Mouse (Mus musculus) heart, embryonic 15.5 days (tissue): ENCODE measurements around the gene Pgpep1l. TPM values are rescaled to one million over a fixed set of nuclear protein-coding genes. Genes with fewer than 3 reads are reported as not detected.
A peak's percentile ranks its signal among the peaks of the same experiment; 100 is the strongest.
"Not testable (repeated sequence)": the region's sequence is repeated elsewhere in the genome, so short reads cannot be mapped to it uniquely, and the experiment has no call there.

Experiments used
- ATAC-seq: fragments of 200-750 bp; cut with Nextera tagmentation; replicated peaks from 2 replicates; pipeline ENCODE4 v1.8.0; 2017; ENCODE audit warnings: low read depth, moderate TSS enrichment; ENCODE audit not compliant: insufficient number of reproducible peaks, insufficient read depth, low FRiP score
- H3K27ac ChIP-seq: fragments of 300-500 bp; sonication (generic); 2 replicates; pipeline ENCODE4 v1.5.1; 2015; ENCODE audit warnings: mild to moderate bottlenecking, inconsistent platforms
- H3K27me3 ChIP-seq: fragments of 300-500 bp; sonication (generic); 2 replicates; pipeline ENCODE4 v1.6.1; 2015; ENCODE audit warnings: inconsistent platforms
- H3K36me3 ChIP-seq: fragments of 300-500 bp; sonication (generic); 2 replicates; pipeline ENCODE4 v1.6.1; 2015; ENCODE audit warnings: mild to moderate bottlenecking, inconsistent platforms
- H3K4me1 ChIP-seq: fragments of 300-500 bp; sonication (generic); replicated peaks from 2 replicates; pipeline ENCODE4 v1.6.1; 2015; ENCODE audit warnings: inconsistent platforms
- H3K4me2 ChIP-seq: fragments of 300-500 bp; sonication (generic); 2 replicates; pipeline ENCODE4 v1.6.1; 2015; ENCODE audit warnings: inconsistent platforms, mild to moderate bottlenecking, moderate library complexity
- H3K4me3 ChIP-seq: fragments of 300-500 bp; sonication (generic); 2 replicates; pipeline ENCODE4 v1.5.1; 2015; ENCODE audit warnings: mild to moderate bottlenecking, inconsistent platforms
- H3K9ac ChIP-seq: fragments of 300-500 bp; sonication (generic); 2 replicates; pipeline ENCODE4 v1.6.1; 2015; ENCODE audit warnings: mild to moderate bottlenecking, inconsistent platforms
- H3K9me3 ChIP-seq: fragments of 300-500 bp; sonication (generic); replicated peaks from 2 replicates; pipeline ENCODE4 v1.6.1; 2016; ENCODE audit warnings: inconsistent platforms
- WGBS: fragments of 180-500 bp; shearing (Covaris S2); methylation state at CpG from one replicate; pipeline ENCODE4 v1.1.7; 2015; ENCODE audit warnings: mixed read lengths; 5-methylcytosine and 5-hydroxymethylcytosine counted together
- polyA plus RNA-seq: library from polyadenylated mRNA; unstranded; fragments of >200 nt; fragmentation: Nextera tagmentation; extraction: Ambion mirVana; gene quantifications from 2 replicates; pipeline ENCODE4 v1.2.1, GENCODE M21; 2015

Pgpep1l gene
- polyA plus RNA-seq, 1 experiment from 2014 or later: 0.25 TPM

DNA sequence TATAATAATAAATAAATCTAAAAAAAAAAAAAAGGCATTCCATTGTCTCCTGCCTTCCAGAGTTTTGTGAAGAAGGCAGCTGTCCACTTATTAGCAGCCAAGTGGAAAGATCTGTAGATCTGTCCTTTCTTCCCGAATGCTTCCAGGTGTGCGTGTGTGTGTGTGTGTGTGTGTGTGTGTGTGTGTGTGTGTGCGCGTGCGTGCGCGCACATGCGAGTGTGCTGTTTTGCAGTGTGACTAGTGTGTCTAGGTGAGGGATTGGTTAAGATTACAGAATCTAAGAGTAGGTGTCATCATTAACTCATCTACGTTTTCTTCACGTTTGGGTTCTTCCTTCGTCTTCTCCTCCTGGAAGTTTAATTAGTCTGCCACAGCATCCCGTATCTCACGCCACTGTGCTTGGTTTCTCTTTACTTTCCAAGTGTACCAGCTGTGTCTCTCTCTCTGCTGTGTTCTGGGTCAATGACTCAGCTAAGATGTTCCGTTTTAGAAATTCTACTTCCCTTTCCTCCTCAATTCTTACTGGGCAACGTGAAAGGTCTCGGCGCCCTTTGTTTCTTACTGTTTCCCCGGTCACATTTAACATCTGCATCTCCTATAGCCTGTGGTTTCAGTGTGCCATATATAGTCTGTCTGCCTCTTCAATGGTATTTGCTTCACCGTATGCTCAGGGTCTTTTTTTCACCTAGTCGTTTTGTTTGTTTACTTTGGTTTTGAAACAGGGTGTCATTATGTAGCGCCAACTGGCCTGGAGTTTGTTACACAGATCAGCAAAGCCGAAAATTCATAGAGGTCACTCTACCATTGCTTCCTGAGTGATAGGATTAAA lies 18.5 kb upstream of the Pgpep1l start:
- Histone ChIP-seq H3K27ac (no peak overlapping the region), H3K4me3 (no peak overlapping the region), H3K4me2 (peak overlapping the region; percentile 16; the same call in 1 of the 2 replicates), H3K27me3 (no peaks in the 10 kb centered on the region), H3K9ac (no peak overlapping the region), H3K36me3 (no peaks in the 10 kb centered on the region), H3K9me3 (no peaks in the 10 kb centered on the region), H3K4me1 (no peaks in the 10 kb centered on the region; the same call in 1 of the 2 replicates)
- 78% methylated on average over 22 of the region's 22 CpGs for WGBS
- ATAC-seq: no peak

DNA sequence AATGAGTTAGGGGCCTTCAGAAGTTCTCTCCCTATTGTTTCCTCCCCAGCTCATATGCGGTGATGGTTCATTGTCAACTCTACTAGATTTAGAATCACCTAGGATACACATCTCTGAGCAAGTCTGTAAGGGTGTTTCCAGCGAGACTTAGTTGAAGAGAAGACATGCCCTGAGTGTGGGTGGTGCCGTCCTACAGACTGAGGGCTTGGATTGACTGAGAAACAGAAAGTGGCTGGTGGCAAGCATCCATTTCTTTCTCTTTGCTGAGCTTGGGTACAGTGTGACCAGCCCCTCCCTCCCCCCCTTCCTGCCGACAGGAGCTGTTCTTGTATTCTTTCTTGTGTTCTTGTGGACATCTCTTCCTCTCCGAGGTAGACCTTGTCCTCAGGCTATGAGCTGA lies 17.3 kb upstream of the Pgpep1l start:
- WGBS: 73% methylated on average over 5 of the region's 5 CpGs
- Histone ChIP-seq H3K4me1 (peaks cover 2% of the 10 kb centered on the region), H3K9me3 (no peaks in the 10 kb centered on the region), H3K27ac (no peak overlapping the region), H3K4me3 (no peak overlapping the region), H3K4me2 (no peak overlapping the region), H3K27me3 (0 out of 2 replicates have a peak, but pooled peaks cover 3% of the 10 kb centered on the region), H3K9ac (no peak overlapping the region), H3K36me3 (no peaks in the 10 kb centered on the region)
- ATAC-seq: no peak

GRCm38 (mm10) chr7:68280352-68280869 lies 16.4 kb upstream of the Pgpep1l start:
- Histone ChIP-seq H3K27me3 (0 out of 2 replicates have a peak, but pooled peaks cover 5% of the 10 kb centered on the region), H3K4me3 (no peak overlapping the region; the same call in 1 of the 2 replicates), H3K27ac (no peak overlapping the region; the same call in 1 of the 2 replicates), H3K9ac (no peak overlapping the region), H3K36me3 (no peaks in the 10 kb centered on the region), H3K9me3 (no peaks in the 10 kb centered on the region), H3K4me2 (no peak overlapping the region), H3K4me1 (peaks cover 12% of the 10 kb centered on the region)
- ATAC-seq: no peak
- 76% methylated on average over 19 of the region's 19 CpGs for WGBS

GRCm38 (mm10) chr7:68279481-68279880 lies 15.4 kb upstream of the Pgpep1l start:
- 0 out of 2 replicates have a peak, but pooled peaks cover 6% of the 10 kb centered on the region for H3K27me3 ChIP-seq
- H3K4me1 ChIP-seq: peaks cover 12% of the 10 kb centered on the region
- ATAC-seq: no peak
- H3K4me2 ChIP-seq: no peak overlapping the region
- no peaks in the 10 kb centered on the region for H3K9me3 ChIP-seq
- H3K4me3 ChIP-seq: peak overlapping the region; percentile 4; the same call in 1 of the 2 replicates
- H3K9ac ChIP-seq: no peak overlapping the region
- 85% methylated on average over 7 of the region's 7 CpGs for WGBS
- H3K27ac ChIP-seq: no peak overlapping the region; the same call in 1 of the 2 replicates
- no peaks in the 10 kb centered on the region for H3K36me3 ChIP-seq

DNA sequence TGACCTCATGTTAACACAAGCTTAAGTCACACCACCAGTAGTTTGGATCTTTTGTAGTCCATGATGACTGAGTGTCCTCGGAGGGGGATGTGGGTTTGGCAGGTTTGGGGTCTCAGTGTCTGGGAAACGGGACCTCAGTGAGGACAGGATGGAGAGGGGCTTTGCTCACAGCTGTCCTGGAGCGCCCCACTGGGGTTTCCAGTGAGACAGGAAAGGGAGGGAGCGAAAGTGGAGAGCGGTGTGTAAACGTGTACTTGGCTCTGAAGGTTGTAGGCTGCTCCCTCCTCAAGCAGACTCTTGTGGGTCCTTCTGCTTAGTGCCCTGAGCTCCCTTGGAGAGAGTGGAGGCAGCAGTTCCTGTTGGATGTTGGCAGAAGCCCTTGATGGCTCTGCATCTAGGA lies 14.9 kb upstream of the Pgpep1l start:
- H3K27ac ChIP-seq: no peak overlapping the region; the same call in 1 of the 2 replicates
- H3K9ac ChIP-seq: no peak overlapping the region
- WGBS: 67% methylated on average over 6 of the region's 6 CpGs
- H3K4me1 ChIP-seq: peaks cover 12% of the 10 kb centered on the region
- H3K27me3 ChIP-seq: peaks cover 10% of the 10 kb centered on the region; the same call in 1 of the 2 replicates
- no peaks in the 10 kb centered on the region for H3K36me3 ChIP-seq
- H3K9me3 ChIP-seq: no peaks in the 10 kb centered on the region
- no peak overlapping the region for H3K4me2 ChIP-seq
- peak overlapping the region; percentile 4; the same call in 1 of the 2 replicates for H3K4me3 ChIP-seq
- ATAC-seq: no peak

GRCm38 (mm10) chr7:68278385-68278784 lies 14.4 kb upstream of the Pgpep1l start:
- peaks cover 12% of the 10 kb centered on the region for H3K4me1 ChIP-seq
- H3K9ac ChIP-seq: no peak overlapping the region
- no peaks in the 10 kb centered on the region for H3K9me3 ChIP-seq
- 92% methylated on average over 6 of the region's 6 CpGs for WGBS
- peak overlapping the region; percentile 31; the same call in 1 of the 2 replicates for H3K27ac ChIP-seq
- H3K27me3 ChIP-seq: peaks cover 10% of the 10 kb centered on the region; the same call in 1 of the 2 replicates
- no peak for ATAC-seq
- H3K4me3 ChIP-seq: peak overlapping the region; percentile 15; the same call in 1 of the 2 replicates
- no peaks in the 10 kb centered on the region for H3K36me3 ChIP-seq
- H3K4me2 ChIP-seq: no peak overlapping the region

DNA sequence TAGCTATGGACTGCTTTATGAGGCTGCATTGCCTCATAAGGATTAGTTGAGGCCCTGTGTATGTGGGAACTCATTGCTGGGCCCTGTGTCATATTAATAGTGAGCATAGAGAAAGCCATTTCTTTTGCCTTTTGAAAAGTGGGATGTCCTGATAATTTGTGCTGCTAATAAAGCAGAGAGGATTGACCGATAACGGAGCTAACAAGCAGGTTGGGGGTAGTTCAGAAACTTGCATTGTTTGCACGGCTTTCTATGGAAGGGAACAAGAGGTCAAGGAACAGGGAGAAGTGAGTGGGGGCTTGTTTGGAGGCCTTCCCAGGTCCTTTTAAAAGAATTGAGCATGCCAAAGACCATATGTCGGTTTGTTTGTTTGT lies 13.9 kb upstream of the Pgpep1l start:
- no peaks in the 10 kb centered on the region for H3K9me3 ChIP-seq
- no peak for ATAC-seq
- 85% methylated on average over 4 of the region's 4 CpGs for WGBS
- peaks cover 12% of the 10 kb centered on the region for H3K4me1 ChIP-seq
- peaks cover 10% of the 10 kb centered on the region; the same call in 1 of the 2 replicates for H3K27me3 ChIP-seq
- H3K36me3 ChIP-seq: no peaks in the 10 kb centered on the region
- H3K9ac ChIP-seq: no peak overlapping the region
- H3K27ac ChIP-seq: peak overlapping the region; percentile 31; the same call in 1 of the 2 replicates
- H3K4me2 ChIP-seq: no peak overlapping the region
- H3K4me3 ChIP-seq: peak overlapping the region; percentile 15; the same call in 1 of the 2 replicates

DNA sequence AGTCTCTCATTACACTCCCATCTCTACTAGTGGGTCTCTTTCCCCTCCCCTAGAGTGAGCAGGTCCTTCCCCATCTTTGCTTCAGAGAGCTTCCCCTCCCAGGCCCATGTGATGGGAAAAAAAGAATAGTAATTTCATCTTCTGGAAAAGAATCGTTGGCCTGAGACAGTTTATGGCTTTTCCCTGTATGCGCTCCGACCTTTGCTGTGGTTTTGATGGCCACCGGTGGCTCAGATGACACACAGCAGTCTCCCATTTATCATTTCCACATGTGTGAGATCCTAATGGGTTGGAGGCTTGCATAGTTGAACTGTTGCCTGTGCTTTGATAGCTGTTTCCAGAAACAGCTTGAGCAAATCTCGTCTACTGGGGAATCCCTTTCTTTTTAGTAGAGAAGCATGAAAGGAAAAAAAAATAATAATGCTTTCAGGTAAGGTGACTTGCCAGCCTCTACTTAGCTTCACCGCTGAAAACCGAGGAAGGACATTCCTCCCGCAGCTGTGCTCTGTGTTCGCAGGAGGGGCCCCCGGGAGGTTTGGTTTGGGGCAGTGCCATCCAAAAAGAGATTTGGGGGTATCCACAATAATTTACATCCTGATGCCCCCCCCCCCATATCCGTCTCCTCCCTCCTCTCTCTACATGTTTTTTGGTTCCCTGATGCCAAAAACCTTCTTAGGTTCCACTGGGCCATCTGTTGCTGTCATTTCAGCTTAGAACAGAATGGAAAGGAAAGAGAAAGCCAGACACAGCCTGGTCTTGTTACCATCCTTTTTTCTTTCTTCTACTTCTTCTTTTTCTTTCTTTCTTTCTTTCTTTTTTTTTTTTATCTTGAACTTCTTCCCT lies 13.2 kb upstream of the Pgpep1l start:
- no peak overlapping the region for H3K9ac ChIP-seq
- WGBS: 43% methylated on average over 11 of the region's 11 CpGs
- no peak overlapping the region for H3K4me2 ChIP-seq

DNA sequence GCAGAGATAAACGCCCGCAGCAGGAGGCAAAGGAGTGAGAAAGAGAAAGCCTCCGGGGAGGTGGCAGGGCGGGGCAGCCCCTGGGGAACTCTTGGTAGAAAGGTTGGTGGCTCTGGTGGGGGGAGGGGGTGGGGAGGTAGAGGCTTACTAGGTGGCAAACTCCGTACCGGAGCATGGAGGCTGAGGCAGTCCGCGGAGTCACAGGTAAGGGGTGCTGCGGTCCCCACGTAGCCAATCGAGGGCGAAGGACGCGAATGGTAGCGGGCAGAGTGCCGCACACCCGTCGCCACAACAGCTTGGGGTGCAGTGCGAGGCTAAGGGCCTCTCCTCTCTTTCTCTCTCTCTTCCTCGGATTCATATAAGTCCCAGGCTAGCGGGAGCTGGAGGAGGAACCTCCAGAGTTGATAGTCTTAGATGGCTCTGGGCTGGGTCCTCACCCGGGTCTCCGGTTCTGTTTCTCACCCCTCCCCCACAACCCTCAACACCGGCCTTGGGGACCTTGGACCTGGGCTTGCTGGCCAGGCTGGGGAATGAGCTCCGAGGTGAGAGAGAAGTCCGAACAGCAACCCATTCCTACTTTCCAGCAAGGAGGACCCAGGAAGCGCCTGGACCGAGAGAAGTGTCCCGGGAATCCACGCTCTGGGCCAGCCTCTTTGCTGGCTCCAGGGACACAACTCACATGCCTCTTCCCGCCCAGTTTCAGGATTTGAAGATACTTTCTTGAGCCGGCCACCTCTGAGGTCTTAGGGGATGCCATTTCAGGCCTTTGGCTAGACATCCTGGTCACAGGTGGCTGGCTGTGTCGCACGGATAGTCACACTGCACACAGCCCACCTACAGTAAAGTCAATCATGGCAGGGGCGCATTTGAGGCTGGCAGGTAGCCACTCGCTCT lies 12.1 kb upstream of the Pgpep1l start:
- peak overlapping the region; percentile 55 for H3K4me3 ChIP-seq
- peak; percentile 36; the same call in 1 of the 2 replicates for ATAC-seq
- peak overlapping the region; percentile 59 for H3K9ac ChIP-seq
- H3K27me3 ChIP-seq: peaks cover 10% of the 10 kb centered on the region; the same call in 1 of the 2 replicates
- H3K4me1 ChIP-seq: peaks cover 12% of the 10 kb centered on the region
- H3K9me3 ChIP-seq: no peaks in the 10 kb centered on the region
- peak overlapping the region; percentile 94 for H3K4me2 ChIP-seq
- H3K36me3 ChIP-seq: no peaks in the 10 kb centered on the region
- WGBS: 6% methylated on average over 36 of the region's 36 CpGs
- H3K27ac ChIP-seq: peak overlapping the region; percentile 38; the same call in 1 of the 2 replicates

More for the DNA sequence above, 13.2 kb upstream of the Pgpep1l start:
- peaks cover 12% of the 10 kb centered on the region for H3K4me1 ChIP-seq
- ATAC-seq: no peak
- H3K27me3 ChIP-seq: peaks cover 10% of the 10 kb centered on the region; the same call in 1 of the 2 replicates
- H3K27ac ChIP-seq: peak overlapping the region; percentile 31; the same call in 1 of the 2 replicates
- peak overlapping the region; percentile 6; the same call in 1 of the 2 replicates for H3K4me3 ChIP-seq
- no peaks in the 10 kb centered on the region for H3K36me3 ChIP-seq
- H3K9me3 ChIP-seq: no peaks in the 10 kb centered on the region

- H3K4me3 ChIP-seq: peak overlapping the region; percentile 55
- not testable (repeated sequence) for H3K36me3 ChIP-seq, ATAC-seq, H3K9me3 ChIP-seq, H3K27ac ChIP-seq
- WGBS: 48% methylated on average over 9 of the region's 9 CpGs
- H3K4me1 ChIP-seq: peaks cover 15% of the 10 kb centered on the region
- 0 out of 2 replicates have a peak overlapping the region, but pooled peaks have one; percentile 59 for H3K9ac ChIP-seq
- H3K4me2 ChIP-seq: peak overlapping the region; percentile 94
- peaks cover 10% of the 10 kb centered on the region; the same call in 1 of the 2 replicates for H3K27me3 ChIP-seq
Measured at GRCm38 (mm10) chr7:68275445-68275837, 11.4 kb upstream of the Pgpep1l start.
